Mouse (Mus musculus) layer of hippocampus, postnatal 25 days (tissue): ENCODE data around the gene Gm10488. TPM values are rescaled to one million over a fixed set of nuclear protein-coding genes. Genes with fewer than 3 reads are reported as not detected.
"Not testable (repeated sequence)": the region's sequence is repeated elsewhere in the genome, so short reads cannot be mapped to it uniquely, and the experiment has no call there.

Source experiments
- DNase-seq, 2 experiments: peaks; one replicate each; pipeline ENCODE4 v3.0.0; 2022; ENCODE audit warnings: mixed read lengths in 2 of 2, low spot score in 1 of 2; ENCODE audit errors: extremely low spot score in 1 of 2
- microRNA-seq, 2 experiments: library from miRNA; unstranded; fragments of <30 nt; microRNA quantifications; one replicate each; pipeline ENCODE4 v1.2.0; 2021
- total RNA-seq, 2 experiments: library from RNA; stranded (reverse); gene quantifications; 2 replicates each; pipeline ENCODE4 v1.2.3; 2021

Gene Gm10488
- total RNA-seq: not detected

DNA sequence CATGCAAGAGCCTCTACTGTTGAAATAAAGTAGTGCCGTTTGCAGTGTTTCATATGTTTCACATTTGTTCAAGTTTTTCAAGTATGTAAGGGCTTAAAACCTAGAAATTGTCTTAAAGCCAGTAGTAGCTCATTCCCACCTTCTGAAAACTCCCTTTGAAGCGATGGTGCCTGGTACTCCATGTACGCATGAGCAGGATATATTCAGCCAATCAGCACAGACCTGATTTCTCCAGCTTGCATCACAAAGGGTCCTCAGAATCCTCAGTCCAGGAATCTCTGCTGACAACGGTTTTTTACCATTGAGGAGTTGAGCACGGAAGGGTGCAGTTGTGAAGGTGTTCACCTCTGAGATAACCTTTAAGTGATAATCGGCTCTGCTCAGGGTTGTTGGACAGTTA is at the start of gene Gm10488:
Gm10488 (plus strand) TSS at position 301 of the 400 bp plus-strand sequence.
- not testable (repeated sequence) for DNase-seq

Small RNA genes within 50 kb of the gene (microRNA-seq; reads per million reads assigned to microRNA genes)
- 0 reads per million in 2 experiments for gene Gm44298
